Mouse (Mus musculus) layer of hippocampus, adult 18-20 months (tissue): ENCODE results near the gene Tlx2. TPM values are rescaled to one million over a fixed set of nuclear protein-coding genes. Genes with fewer than 3 reads are reported as not detected.
A peak's percentile ranks its signal among the peaks of the same experiment; 100 is the strongest.

Source experiments
- DNase-seq, 2 experiments: peaks; one replicate each; pipeline ENCODE4 v3.0.0; 2022; ENCODE audit warnings: low spot score in 2 of 2
- total RNA-seq, 2 experiments: library from RNA; stranded (reverse); gene quantifications; 2 replicates each; pipeline ENCODE4 v1.2.3; 2021

The Tlx2 gene
- total RNA-seq, 2 experiments from 2014 or later, result not detected

DNA sequence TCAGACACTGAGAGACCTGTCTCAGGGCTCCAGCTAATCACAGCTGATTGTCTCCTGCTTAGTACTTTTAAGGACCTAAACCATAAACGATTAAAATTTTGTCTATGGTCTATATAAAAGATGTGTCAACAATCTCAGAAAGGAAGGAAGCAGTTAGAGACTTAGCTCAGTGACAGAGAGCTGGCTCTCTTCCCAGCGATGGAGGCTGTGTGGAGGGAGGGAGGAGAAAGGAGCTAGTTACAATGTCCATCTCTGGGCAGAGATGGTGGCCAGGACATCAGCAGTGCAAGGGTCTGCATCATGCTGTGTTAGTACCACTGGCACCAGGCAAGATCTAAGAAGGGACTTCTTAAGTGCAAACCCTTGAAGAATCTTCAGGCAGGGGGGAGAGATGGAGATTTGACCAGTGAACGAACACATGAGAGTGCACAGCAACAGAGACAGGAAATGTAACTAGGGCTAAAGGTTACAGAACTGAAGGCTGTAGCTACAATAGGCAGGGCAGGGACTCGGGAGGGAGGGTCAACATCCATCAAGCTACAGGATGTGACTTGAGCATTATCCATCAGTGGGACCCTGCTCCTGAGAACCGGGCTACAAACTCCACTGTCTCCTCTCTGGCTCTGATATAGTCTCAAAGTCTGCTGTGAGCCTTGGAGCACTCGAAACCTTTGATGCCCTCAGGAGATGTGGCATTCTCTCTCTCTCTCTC lies 22.5 kb upstream of the Tlx2 start:
- no peak for DNase-seq

DNA sequence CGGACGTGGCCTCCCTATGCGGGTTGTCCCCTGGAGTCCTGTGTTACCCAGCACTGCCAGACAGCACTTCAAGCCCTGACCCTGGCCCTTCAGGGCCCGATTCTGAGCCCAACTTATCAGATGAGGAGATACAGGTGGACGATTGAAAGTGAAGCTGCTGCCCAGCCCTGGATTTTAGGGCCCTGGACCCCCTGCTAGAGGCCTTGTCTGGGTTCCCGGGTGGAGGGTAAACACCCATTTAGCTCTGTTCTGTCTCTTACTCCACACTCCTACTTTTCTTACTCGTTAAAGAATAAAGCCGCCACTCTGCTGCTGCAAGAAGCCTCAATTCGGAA lies 17.8 kb upstream of the Tlx2 start:
- no peak for DNase-seq

DNA sequence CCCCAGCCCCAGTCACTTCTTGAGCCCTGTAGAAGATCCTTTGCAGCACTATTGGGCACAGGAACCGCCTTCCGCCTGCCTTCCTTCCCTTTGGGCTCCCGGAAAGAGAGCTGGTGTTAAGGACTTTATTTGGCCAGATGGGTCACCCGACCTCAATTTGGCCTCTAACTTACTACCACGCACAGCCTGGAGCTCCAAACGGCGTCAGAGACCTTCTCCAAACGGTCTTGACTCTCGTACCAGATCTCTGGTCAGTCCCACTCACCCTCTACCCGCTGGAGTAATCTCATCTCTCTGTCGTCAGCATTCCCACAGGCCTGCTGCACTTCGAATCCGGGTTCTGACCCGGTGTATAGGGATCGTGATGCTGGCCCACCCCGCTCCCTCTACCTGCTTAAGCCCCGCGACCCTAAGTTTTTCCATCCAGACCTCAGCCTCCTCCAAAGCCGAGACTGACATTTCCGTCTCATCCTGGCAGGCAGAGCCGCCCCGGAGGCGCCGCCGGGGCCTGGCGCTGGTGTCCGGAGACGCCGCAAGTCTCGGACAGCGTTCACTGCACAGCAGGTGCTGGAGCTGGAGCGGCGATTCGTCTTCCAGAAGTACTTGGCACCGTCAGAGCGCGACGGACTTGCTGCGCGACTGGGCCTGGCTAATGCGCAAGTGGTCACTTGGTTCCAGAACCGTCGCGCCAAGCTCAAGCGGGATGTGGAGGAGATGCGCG lies 17.3 kb upstream of the Tlx2 start:
- DNase-seq, result no peak

DNA sequence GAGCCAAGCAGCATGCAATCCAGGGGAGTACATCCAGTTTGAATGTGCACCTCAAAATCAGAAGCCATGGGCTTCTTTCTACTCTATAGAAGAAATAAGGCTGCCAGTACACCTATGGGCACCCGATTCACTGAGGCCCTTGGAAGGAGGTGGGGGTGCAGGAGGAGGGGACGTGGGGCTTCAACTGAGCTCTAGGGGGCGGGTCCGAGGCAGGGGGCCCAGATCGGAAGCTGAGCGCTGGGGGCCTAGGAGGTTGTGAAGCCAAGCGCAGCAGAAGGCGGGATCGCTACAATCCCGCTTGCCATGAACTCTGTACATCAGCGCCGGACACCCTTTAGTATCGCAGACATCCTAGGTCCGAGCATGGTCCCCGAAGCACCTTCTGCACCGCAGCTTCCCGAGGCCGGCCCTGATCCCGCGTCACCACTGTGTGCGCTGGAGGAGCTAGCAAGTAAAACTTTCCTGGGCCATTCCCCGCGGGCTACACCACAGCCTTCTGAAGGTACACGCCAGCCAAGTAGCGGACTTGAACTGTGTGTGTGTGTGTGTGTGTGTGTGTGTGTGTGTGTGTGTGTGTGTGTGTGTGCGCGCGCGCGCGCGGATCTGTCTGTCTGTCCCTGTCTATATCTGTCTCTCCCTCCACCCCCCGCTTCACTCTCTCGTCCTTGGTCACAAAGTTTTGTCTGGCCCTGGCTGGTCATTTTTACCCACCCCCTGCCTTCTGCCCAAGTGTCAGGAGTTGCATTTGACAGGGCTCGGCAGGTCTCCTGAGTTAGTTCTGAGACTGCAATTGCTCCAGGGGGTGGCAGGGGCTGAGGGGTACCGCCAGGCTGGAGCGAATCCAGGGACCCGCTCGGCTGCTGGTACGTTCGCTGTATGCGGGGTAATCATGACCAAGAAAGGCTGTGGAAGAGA lies 16.3 kb upstream of the Tlx2 start, which contains the start of gene Lbx2:
TSS of gene Lbx2 (plus strand) at position 247 of the 915 bp plus-strand sequence.
- DNase-seq, result no peak

DNA sequence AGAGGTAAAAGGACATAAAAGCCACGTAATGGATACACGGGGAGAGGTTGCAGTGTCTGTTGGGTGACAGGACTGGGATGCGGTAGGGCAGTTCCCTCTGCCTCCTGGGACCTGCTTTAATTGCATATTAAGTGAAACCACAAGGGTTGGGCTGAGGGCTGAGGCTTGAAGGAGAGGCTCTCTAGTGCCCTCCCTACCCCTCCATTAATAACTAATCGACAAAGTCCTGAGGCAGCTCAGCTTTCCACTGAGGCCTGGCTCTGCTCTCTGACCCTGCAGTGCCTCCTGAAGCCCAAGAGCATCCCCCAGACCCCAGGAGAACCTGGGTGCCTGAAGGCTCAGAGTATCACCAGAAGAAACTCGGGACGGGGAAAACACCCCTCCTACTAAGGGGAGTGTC lies 14.4 kb upstream of the Tlx2 start:
- DNase-seq, result no peak

DNA sequence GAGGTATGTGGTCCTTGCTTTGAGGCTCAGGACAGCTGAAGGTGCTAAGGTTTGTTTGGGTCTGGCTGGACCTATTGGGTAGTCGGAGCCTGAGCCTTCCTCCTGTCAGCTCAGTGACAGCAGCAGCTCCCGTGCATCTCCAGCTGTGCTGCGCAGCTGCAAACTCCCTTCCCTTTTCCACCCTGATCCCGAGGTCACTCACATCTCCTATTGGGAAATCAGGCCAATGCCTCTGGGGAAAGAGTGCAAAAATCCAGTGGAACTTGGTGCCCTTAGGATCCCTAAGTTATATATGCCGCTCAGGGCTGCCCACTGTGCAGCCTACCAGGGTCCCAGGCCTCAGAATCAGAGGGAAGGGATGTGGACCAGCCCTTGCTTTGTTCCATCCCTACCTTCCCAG lies 13.4 kb upstream of the Tlx2 start:
- DNase-seq, result no peak

DNA sequence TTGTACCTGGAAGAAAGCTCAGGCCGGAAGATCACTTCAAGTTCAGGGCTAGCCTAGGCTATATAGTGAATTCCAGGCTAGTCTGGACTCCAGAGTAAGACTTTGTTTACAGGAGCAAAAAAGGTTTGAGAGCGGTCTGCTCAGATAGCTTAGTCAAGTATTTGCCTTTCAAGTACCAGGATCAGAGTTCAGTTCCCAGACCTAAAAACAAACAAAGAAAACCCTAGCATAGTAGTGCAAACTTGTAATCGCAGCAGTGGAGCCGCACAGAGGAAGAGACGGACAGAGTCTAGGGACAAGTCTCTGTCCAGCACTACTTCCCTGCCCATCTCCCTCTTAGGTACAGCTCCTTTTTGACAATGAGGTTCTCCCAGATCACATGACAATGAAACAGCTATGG lies 10.1 kb upstream of the Tlx2 start:
- no peak for DNase-seq

DNA sequence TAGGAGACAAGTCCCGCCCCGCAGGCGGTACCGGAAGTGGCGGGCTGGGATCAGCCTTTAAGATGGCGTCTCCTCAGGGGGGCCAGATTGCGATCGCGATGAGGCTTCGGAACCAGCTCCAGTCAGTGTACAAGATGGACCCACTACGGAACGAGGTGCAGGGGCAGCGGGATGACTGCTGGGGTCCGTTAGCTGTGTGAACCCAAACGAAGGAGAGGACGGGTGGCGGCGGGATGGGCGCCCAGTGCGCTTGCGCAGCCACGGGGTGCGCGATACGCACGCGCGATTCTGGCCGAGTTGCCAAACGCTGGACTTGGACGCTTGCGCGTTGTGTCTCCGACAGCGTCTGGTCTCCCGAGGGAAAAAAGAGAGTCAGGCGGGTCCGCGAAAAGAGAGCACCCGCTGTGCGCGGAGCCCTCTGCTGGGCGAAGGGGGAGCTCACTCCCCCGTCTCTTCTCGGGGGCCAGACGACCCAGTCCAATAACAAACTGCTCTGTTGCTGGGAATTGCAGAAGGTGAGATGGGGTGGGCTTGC lies 8.3 kb upstream of the Tlx2 start:
- peak; percentile 97 to 99 for DNase-seq

DNA sequence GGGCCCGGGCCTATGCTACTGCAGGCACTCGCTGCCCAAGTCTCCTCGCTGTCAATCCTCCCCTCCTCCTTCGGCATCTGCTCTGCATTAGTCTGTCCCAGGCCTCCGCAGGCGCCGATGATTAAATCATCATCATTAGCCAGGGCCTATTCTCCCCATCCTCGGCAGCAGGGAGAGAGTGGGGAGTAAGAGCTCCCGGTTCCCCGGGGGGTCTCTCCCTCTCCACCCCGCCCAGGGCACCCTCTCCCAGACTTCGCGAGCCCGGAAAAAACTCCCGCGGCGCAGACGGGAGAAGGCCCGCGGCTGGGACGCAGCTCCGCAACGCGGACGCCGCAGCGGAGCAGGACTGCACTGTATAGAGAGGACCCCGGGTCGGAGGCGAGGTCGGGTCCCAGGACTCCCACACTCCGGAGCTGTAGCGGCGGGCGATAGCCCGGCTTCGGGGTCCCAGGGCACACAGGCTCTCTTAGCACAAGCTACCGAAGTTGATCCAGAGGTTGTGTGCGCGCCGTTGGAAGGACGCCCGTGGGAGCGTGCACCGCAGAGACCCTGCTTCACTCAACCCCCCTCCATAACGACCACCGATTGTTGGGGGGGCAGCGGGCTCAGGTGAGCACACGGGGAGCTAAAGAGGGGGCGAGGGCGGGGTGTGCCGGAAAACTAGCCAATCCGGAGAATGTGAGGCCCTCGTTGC lies 7.7 kb upstream of the Tlx2 start, which contains the start of gene Pcgf1:
TSS of gene Pcgf1 (plus strand) at position 240 of the 694 bp plus-strand sequence.
- peak; percentile 45 to 60 for DNase-seq

DNA sequence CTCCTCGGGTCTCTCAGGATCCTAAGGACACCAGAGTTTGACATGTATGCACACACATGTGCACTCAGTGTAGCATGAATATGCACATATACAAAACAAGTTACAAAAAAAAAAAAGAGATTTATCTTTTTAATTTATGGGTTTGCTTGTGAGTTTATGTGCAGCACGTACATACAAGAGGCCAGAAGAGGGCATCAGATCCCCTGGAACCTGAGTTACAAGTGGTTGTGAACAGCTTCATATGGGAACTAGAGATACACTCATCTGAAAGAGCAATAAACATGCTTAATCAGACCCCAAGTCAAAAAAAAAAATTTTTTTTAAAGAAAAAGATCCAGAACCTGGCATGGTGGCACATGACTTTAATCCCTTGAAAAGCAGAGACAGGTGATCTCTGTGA lies 4.9 kb upstream of the Tlx2 start:
- no peak for DNase-seq

DNA sequence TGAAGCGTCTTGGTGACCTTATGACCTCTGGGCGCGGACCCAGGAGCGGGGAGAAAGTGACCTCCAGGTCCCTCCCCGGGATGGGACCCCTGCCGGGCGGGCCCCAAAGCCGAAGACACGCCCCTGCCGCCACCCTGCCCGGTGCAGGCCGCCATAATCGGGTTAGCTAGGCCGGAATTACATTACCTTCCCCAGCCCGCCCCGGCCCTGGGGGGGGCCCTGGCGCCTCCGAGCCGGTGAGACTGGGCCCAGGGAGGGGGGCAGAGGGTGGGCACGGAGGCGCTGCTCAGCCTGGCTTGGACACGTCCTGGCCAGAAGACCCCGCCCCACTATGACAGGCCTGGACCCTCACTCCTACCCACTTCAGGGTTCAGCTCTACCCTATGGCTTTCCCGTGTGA lies 1.1 kb upstream of the Tlx2 start:
- DNase-seq, result no peak

DNA sequence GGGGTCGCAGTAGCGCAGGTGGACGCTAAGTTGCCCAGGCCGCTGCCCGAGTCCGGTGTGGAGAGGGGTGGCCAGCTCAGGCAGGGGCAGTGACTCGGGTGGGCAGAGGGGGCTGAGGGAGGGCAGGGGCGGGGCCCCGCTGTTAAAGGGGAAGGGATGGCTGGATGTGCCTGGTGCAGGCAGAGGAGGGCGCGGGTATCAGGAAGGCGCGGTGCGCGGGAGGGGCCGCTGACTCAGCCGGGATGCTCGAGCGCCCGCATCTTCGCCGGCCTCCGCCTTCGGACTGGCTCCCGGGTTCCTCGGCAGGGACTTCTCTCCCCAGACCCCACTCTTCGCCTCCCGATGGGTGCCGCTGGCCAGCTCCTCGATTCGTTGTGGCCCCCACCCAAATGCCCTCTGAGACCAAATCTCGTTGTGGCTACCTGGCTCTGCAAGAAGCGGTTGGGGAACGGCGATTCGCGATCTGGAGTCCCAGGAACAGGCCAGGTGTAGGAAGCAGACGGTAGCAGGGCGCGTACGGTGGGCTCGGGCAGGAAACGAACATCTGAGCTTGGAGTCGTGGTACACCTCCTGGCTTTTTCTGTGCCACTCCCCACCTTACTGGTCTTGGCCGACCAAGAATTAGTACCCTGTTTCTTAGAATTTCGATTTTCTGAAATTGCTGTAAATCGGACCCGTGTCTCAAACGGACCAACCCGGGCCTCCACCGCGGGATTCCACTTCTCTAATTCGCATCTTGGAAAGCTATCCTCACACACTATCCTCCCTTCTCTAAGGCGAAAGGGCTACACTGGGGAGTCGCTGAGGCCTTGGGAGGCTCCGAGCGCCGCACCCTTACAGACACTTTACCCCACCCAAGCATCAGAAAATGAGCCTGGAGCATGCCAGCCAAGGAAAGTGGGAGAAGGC lies 472 bp upstream of the Tlx2 start:
- peak in 1 of 2 experiments; percentile 25 for DNase-seq

DNA sequence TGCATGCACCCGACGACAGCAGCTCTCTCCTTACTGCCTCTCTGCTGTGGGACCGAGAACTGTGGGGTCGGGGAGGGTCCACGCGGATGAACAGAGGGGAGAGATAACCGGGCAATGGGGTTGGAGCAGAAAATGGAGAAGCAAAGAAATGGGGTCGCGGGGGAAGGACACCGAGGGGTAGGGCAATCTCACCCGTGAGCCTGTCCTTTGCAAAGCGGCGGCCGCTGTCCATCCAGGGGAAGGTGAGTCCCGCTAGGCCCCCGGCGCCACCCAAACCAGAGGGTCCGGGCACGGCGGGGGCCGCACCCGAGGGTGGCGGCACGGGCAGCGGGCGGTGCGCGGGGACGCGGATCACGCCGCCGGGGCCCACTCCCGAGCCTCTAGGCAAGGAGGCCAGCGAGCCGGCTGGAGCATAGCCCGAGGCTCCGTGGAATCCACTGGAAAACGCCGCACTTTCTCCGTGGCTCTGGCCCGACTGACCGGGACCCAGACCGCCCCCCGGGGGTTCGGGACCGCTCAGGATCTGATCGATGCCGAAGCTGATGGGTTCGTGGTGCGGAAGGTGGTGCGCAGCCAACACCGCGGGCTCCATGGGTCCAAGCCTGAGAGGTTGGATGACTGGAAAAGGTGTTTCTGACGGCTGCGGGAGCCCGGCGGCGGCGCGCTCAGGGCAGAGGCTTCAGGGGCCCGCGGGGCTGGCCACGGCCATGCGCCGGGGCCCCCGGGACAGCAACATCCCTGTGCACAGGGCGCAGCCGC lies 426 bp downstream of the Tlx2 start:
- no peak for DNase-seq

DNA sequence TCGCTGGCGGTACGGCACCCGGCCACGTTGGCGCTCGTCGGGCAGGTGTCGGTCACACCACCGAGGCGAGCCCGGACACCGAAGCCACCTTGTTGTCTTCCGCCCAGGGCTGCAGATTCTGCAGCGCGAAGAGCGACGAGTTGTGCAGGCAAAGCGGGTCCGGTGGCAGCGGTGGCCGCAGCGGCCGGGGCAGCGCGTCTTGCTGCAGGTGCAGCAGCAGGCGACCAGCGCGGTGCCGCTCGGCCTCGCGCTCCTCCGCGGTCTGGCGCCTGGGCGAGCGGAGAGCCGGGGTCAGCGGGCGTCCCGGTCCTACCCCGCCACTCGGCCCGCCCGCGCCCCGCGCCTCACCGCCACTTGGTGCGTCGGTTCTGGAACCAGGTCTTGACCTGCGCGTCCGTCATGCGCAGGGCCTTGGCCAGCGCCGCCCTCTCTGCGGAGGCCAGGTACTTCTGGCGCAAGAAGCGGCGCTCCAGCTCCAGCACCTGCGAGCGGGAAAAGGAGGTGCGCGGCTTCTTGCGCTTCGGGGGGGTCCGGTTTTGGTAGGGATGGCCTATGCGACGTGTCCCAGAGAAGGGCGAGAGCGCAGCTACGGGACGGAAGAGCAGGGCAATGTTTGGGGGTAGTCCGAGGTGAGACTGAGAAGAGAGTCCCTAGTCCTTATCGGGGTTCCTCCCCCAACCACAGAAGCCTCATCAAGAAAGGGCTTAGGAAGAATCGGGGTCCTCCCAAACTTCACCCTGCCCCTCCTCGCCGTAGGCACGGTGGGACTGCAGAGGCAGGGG lies 1.2 kb downstream of the Tlx2 start:
- DNase-seq, result no peak

DNA sequence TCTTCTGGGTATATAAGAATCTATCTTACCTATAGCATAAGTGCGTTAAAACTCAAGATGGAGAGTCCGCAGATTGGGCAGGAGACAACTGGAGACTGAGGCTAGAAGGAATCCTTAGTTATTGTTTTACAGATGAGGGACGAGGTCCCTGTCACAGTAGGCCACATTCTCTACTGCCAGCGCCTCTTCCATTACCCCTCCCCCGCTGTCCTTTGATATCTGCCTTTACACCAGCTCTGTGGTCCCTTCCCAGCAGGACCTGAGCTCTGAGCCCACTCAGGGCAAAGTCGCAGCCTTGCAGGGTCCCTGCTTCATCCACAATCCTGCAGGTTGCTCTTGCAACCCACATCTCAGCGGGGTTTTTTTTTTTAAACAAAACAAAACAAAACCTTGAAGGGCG lies 1.9 kb downstream of the Tlx2 start:
- no peak for DNase-seq

DNA sequence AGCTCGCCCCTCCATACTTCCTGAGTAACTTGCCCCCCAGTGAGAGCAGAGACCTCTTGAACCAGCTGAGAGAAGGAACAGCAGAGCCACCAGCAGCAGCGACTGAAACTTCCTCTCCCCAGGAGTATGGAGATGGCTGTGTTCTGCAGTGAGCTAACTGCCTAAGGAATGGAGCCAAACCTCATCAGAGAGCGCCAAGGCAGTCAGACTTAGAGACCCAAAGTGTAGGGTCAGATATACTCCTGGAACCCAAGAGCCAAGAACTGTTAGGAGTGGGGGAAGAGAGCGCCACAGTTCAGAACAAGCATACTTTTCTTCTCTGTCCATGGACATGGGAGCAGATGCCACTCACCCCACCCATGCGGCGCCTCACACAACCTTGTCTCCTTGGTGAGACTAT lies 3.7 kb downstream of the Tlx2 start:
- DNase-seq, result no peak

DNA sequence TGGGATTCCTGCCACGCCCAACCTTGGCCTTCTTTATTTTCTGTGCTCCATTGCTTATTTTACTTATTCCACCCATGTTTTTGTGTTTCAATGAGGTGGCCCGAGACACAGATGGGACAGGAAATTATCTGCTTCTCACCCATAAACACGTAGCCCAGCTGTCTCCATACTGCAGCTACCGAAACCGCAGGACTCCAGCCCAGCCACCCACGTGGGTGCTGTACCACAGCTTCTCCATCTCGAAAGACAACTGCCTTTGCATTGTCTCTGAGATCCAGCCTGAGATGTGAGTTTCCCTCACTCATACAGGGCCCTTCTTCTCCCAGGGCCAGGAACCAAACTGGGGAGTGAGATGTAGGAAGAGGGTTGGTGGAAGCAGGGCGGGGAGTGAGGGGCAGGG lies 4.1 kb downstream of the Tlx2 start:
- DNase-seq, result no peak

DNA sequence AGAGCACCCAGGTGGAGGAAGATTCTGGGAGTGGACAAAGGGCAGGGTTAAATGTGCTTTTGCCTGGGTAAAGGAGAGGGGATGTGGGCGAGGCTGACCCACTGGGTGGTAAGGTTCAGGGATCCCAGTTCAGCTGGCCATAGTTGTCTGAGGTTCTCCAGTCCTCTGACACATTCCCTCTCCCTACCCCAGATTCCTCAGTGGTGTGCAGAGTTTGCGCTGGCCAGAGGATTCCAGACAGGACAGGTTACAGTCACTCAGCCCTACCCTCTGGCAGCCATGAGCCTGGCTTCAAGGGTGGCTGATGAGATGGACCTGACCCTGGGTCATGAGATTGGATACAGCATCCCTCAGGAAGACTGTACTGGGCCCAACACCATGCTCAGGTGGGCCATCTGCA lies 11.4 kb downstream of the Tlx2 start:
- DNase-seq, result no peak
